Mouse (Mus musculus) limb, embryonic 15.5 days (tissue): ENCODE results near the gene Arrdc4. TPM values are rescaled to one million over a fixed set of nuclear protein-coding genes. Genes with fewer than 3 reads are reported as not detected.

Experiments
- ATAC-seq: fragments of 200-750 bp; cut with Nextera tagmentation; 2 replicates; pipeline ENCODE4 v1.8.0; 2017; ENCODE audit warnings: low read depth, moderate TSS enrichment; ENCODE audit not compliant: insufficient number of reproducible peaks, low FRiP score, low TSS enrichment
- H3K27ac ChIP-seq: fragments of 300-500 bp; sonication (generic); 2 replicates; pipeline ENCODE4 v1.5.1; 2015; ENCODE audit warnings: moderate library complexity, mild to moderate bottlenecking, inconsistent platforms
- H3K27me3 ChIP-seq: fragments of 300-500 bp; sonication (generic); 2 replicates; pipeline ENCODE4 v1.6.1; 2015; ENCODE audit warnings: inconsistent platforms
- H3K36me3 ChIP-seq: fragments of 300-500 bp; sonication (generic); 2 replicates; pipeline ENCODE4 v1.6.1; 2015; ENCODE audit warnings: inconsistent platforms
- H3K4me1 ChIP-seq: fragments of 300-500 bp; sonication (generic); 2 replicates; pipeline ENCODE4 v1.6.1; 2015; ENCODE audit warnings: inconsistent platforms
- H3K4me2 ChIP-seq: fragments of 300-500 bp; sonication (generic); 2 replicates; pipeline ENCODE4 v1.6.1; 2015; ENCODE audit warnings: mild to moderate bottlenecking, inconsistent platforms
- H3K4me3 ChIP-seq: fragments of 300-500 bp; sonication (generic); 2 replicates; pipeline ENCODE4 v1.5.1; 2015; ENCODE audit warnings: mild to moderate bottlenecking, inconsistent platforms
- H3K9ac ChIP-seq: fragments of 300-500 bp; sonication (generic); 2 replicates; pipeline ENCODE4 v1.6.1; 2015; ENCODE audit warnings: inconsistent platforms
- H3K9me3 ChIP-seq: fragments of 300-500 bp; sonication (generic); 2 replicates; pipeline ENCODE4 v1.6.1; 2016; ENCODE audit warnings: inconsistent platforms
- WGBS: fragments of 180-500 bp; shearing (Covaris S2); methylation state at CpG from one replicate; pipeline ENCODE4 v1.1.7; 2015; 5-methylcytosine and 5-hydroxymethylcytosine counted together
- polyA plus RNA-seq: library from polyadenylated mRNA; unstranded; fragments of >200 nt; fragmentation: Nextera tagmentation; extraction: Ambion mirVana; gene quantifications from 2 replicates; pipeline ENCODE4 v1.2.1, GENCODE M21; 2015

Arrdc4 gene
- polyA plus RNA-seq, 1 experiment from 2014 or later, result 19.7 TPM

DNA sequence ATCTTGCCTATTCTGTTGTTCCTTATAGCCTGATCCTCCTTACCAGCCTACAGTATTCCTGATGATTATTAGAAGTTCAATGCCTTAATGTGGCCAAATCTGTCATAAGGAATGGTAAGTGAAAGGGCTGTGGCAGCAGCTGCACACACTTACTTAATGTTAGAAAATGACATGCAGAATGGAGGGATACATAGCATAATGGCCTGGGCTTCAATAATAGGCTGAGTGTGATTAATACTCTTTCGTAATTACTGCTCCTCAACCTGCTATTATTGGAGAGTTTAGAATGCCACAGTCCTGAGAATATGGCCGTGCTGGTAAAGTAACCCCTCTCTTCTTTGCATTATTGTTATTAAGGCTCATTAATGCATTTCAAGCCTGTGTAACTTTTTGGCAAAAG, 4.8 kb downstream of the Arrdc4 start:
- Histone ChIP-seq H3K4me3 (no peak overlapping the region), H3K4me2 (no peak overlapping the region), H3K9me3 (no peaks in the 10 kb centered on the region), H3K9ac (no peak overlapping the region), H3K27me3 (no peaks in the 10 kb centered on the region), H3K27ac (no peak overlapping the region), H3K4me1 (peaks cover 12% of the 10 kb centered on the region), H3K36me3 (peaks cover 47% of the 10 kb centered on the region)
- no peak for ATAC-seq
- 84% methylated on average over 2 of the region's 2 CpGs for WGBS

DNA sequence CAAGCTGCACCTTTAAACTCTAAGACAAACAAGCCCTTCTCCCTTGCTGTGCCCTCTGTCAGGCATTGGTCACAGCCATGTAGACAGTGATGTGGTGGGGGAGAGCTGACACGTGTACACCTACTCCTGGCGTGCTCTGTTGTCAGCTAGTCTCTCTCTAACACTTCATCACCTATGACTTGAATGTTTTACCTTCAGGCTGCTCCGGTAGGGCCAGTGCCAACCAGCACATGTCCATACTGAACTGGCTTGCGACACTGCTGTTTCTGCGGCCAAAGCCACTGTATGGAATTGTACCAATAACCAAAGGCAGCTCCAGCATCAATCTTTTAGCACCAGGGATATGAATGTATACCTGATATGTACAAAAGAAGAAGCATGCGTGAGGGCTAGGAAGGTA, 8.3 kb downstream of the Arrdc4 start:
- Histone ChIP-seq H3K4me3 (no peak overlapping the region), H3K9ac (no peak overlapping the region), H3K4me2 (no peak overlapping the region), H3K27me3 (no peaks in the 10 kb centered on the region), H3K4me1 (no peaks in the 10 kb centered on the region), H3K36me3 (peaks cover 63% of the 10 kb centered on the region), H3K27ac (no peak overlapping the region), H3K9me3 (no peaks in the 10 kb centered on the region)
- WGBS, result 91% methylated on average over 6 of the region's 6 CpGs
- no peak for ATAC-seq

DNA sequence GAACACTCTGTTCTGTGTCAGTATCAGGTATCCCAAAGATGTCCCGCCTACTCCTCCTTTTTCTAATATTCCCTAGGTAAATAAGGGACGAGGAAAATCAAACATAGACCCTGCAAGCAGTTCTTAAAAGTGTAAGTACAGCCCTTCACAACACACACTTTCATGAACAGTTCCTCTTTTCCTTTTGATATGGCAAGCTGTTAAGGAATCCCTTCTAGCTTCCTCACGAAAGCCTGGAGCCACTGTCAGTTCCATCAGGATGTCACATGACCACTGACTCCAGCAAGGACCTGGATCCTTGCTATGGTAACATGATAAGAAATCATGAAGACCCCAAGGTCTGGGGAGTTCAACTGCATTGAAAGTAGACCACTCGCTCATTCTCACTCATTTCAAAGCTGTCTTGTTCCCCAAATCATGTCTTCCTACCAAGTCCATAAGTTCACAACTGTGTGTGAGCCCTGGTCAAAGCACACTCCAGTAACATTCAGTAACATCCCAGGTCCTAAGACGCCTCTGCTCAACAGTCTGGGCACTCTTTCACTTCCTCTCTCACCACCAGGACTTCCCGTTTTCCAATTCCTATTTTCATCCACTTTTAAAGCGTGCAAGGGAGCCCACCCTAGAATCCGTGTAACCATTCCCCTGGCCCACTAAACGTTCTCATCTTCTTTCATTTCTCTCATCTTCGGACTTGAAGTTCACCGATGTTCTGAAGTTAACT, 10.2 kb downstream of the Arrdc4 start:
- no peak for ATAC-seq
- H3K36me3 ChIP-seq, result peaks cover 55% of the 10 kb centered on the region
- H3K9ac ChIP-seq, result no peak overlapping the region
- H3K4me2 ChIP-seq, result no peak overlapping the region
- H3K4me3 ChIP-seq, result no peak overlapping the region
- WGBS, result 87% methylated on average over 11 of the region's 11 CpGs
- H3K9me3 ChIP-seq, result no peaks in the 10 kb centered on the region
- H3K4me1 ChIP-seq, result no peaks in the 10 kb centered on the region
- no peak overlapping the region for H3K27ac ChIP-seq
- no peaks in the 10 kb centered on the region for H3K27me3 ChIP-seq

DNA sequence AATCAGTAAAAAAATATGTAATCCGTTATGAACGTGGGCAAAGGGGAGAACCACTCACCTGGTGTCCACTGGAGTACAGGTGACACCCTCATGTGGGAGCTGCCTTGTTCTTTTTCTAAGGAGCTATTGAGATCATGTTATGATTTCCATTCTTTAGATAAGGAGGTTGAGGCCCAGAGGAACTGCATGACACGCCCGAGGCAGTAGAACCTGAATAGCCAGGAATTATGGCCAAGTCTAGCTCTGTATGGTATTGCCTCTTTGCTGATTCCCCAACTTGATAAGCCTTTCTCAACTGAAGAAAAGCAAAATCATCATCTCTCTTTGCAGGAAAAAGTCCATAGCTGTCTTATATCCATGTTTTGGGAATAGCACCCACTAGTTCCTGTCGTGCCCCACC, 22.7 kb downstream of the Arrdc4 start:
- 83% methylated on average over 5 of the region's 5 CpGs for WGBS
- Histone ChIP-seq H3K27me3 (no peaks in the 10 kb centered on the region), H3K4me3 (no peak overlapping the region), H3K4me2 (no peak overlapping the region), H3K9ac (no peak overlapping the region), H3K27ac (no peak overlapping the region), H3K4me1 (peaks cover 2% of the 10 kb centered on the region; the same call in 1 of the 2 replicates), H3K36me3 (no peaks in the 10 kb centered on the region), H3K9me3 (no peaks in the 10 kb centered on the region)
- no peak for ATAC-seq

DNA sequence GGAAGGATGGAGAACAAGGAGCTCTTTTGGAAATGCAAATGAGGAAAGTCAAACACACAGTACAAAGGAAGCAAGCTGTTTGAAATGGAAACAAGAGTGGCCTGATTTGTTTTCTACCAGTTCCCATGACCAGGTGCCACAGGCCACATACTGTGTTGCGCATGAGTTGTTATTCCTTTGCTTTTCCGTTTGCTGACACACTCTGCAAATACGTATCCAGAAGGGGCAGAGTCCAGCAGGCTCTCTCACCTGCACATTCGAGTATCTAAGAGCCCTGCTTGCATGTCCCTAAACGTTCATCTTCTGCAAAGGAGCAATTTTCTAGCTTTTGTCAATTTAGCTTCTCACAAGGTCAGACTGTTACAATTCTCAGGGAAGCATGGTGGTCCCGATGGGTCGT, 24.3 kb downstream of the Arrdc4 start:
- WGBS, result 84% methylated on average over 7 of the region's 7 CpGs
- H3K36me3 ChIP-seq, result no peaks in the 10 kb centered on the region
- no peak overlapping the region for H3K9ac ChIP-seq
- no peak overlapping the region for H3K27ac ChIP-seq
- H3K4me1 ChIP-seq, result peaks cover 2% of the 10 kb centered on the region; the same call in 1 of the 2 replicates
- H3K4me3 ChIP-seq, result no peak overlapping the region
- H3K27me3 ChIP-seq, result no peaks in the 10 kb centered on the region
- ATAC-seq, result no peak
- no peak overlapping the region for H3K4me2 ChIP-seq
- H3K9me3 ChIP-seq, result no peaks in the 10 kb centered on the region

DNA sequence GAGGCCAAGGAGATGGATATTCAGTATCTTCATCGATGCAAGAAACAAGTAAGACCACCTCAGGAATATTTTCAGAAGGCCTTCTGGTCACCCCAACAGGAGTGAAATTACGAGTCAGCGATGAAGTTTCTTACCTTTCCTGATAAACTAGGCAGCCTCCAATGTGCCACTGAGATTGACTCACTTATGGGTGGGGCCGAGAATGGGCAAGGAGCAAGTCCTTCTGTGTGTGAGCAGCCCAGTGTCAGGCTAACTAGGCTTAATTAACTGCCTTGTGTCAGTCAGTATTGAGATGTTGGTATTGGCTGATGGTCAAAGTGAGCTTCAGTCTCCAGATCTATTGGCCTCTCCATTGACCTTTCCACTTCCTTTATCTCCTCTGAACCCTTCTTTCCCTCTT, 27.5 kb downstream of the Arrdc4 start:
- Histone ChIP-seq H3K4me1 (peaks cover 10% of the 10 kb centered on the region), H3K36me3 (no peaks in the 10 kb centered on the region), H3K4me2 (no peak overlapping the region), H3K9ac (no peak overlapping the region), H3K4me3 (no peak overlapping the region), H3K9me3 (no peaks in the 10 kb centered on the region), H3K27me3 (no peaks in the 10 kb centered on the region), H3K27ac (no peak overlapping the region)
- WGBS, result 82% methylated on average over 4 of the region's 4 CpGs
- ATAC-seq, result no peak

DNA sequence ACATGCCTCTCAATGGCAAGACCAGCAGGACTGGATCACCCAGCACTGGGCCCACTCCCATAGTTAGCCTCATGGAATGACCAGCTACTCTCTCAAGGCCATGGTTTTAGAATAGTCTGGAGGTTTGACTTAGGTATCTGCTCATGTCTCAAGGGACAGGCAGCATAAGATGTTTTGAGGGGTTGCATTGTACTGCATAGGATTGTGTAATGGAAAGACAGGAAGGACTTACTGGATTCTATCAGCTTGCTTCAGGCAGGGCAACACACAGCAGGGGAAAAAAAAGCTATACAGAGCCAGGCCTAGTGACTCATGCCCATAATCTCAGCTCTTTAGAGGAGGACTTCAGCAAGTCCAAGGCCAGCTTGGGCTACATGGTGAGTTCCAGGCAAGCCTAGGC, 31.1 kb downstream of the Arrdc4 start:
- no peak for ATAC-seq
- Histone ChIP-seq H3K4me1 (peaks cover 10% of the 10 kb centered on the region), H3K4me2 (no peak overlapping the region), H3K9ac (no peak overlapping the region), H3K36me3 (no peaks in the 10 kb centered on the region), H3K9me3 (no peaks in the 10 kb centered on the region), H3K27me3 (no peaks in the 10 kb centered on the region), H3K4me3 (no peak overlapping the region), H3K27ac (no peak overlapping the region)

DNA sequence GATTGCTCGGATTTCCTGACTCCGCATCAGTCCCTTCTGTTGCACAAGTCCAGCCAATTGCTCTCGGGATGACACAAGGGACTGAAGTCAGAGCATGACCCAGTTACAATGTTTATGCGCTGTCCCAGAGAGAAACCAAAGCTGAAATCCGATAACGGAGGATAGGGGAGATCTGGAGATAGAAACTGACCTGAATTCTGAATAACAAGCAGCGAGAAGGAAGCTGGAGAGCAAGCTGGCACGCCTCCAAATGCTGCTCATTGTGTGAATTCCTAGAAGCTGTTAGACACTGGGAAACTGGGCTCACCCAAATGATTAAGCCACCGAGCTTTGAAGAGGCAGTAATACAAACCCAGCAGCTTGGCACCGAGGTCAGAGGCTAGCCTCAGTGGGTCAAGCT, 31.5 kb downstream of the Arrdc4 start:
- WGBS, result 31% methylated on average over 10 of the region's 10 CpGs

DNA sequence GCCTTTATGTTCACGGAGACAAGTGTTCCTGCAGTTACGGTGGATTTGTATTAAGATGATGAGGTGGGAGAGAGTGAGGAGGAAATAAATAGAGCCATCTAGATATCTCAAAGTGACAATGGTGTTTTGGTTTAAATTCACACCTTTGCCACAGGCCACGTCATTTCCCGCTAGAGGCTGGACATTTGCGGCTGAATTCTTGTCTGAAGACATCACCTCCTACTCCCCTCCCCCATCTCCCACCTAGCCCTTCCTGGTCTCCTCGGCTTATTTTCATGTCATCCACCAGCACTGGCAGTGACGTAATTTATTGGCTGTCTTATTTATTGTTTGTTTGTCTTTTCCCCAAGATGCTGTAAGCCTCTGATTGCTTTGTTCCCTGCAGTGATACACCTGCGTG, 32.1 kb downstream of the Arrdc4 start:
- Histone ChIP-seq H3K27ac (no peak overlapping the region), H3K36me3 (no peaks in the 10 kb centered on the region), H3K9me3 (no peaks in the 10 kb centered on the region), H3K27me3 (no peaks in the 10 kb centered on the region), H3K9ac (no peak overlapping the region), H3K4me2 (no peak overlapping the region), H3K4me3 (no peak overlapping the region), H3K4me1 (peaks cover 10% of the 10 kb centered on the region)
- ATAC-seq, result no peak
- WGBS, result 58% methylated on average over 8 of the region's 8 CpGs

More for the DNA sequence above, 31.5 kb downstream of the Arrdc4 start:
- Histone ChIP-seq H3K9ac (no peak overlapping the region), H3K27me3 (no peaks in the 10 kb centered on the region), H3K4me2 (0 out of 2 replicates have a peak overlapping the region, but pooled peaks have one; percentile 2), H3K36me3 (no peaks in the 10 kb centered on the region), H3K9me3 (no peaks in the 10 kb centered on the region), H3K27ac (no peak overlapping the region), H3K4me3 (no peak overlapping the region), H3K4me1 (peaks cover 10% of the 10 kb centered on the region)
- ATAC-seq, result no peak

DNA sequence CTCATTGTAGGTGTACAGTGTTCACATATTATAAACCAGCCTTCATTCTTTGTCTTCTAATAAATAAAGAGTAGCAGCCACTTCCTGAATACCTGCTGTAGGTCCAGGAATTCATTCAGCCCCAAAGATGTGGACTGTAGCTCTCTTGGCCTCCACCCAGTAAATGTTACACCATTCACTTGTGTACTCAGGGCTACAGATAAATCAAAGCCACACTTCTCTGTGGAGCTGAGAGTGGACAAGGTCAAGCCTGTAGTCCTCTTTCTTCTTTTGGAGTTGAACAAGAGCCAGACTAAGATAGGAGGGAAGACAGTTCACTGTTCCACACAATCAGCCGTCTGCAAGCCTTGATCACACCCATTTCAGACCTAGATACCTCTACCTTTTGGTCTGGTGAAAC, 36.1 kb downstream of the Arrdc4 start:
- Histone ChIP-seq H3K4me3 (no peak overlapping the region), H3K9ac (no peak overlapping the region), H3K4me2 (no peak overlapping the region), H3K27me3 (no peaks in the 10 kb centered on the region), H3K4me1 (peaks cover 7% of the 10 kb centered on the region), H3K9me3 (no peaks in the 10 kb centered on the region), H3K36me3 (no peaks in the 10 kb centered on the region), H3K27ac (no peak overlapping the region)
- no peak for ATAC-seq
- 86% methylated on average over 1 of the region's 1 CpGs for WGBS

DNA sequence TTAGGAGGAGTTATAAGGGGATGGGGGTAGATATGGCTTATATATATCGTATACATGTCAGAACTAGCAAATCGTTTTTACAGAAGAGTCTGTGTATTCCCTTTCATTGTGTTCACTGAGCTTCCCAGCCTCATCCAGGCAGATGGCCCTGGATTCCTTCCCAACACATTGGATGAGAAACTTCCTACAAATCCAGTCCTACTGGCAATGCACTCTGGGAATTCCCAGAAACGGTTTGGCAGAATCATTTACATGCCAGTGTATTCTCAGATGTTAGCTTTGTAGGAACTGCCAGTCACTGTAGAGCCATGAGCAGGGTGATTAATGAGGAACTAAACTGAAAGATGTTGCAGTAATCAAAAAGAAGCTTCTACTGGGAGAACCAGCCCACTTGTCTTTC, 36.6 kb downstream of the Arrdc4 start:
- Histone ChIP-seq H3K36me3 (no peaks in the 10 kb centered on the region), H3K9me3 (no peaks in the 10 kb centered on the region), H3K27ac (no peak overlapping the region), H3K4me2 (no peak overlapping the region), H3K4me1 (peaks cover 2% of the 10 kb centered on the region; the same call in 1 of the 2 replicates), H3K9ac (no peak overlapping the region), H3K4me3 (no peak overlapping the region), H3K27me3 (no peaks in the 10 kb centered on the region)
- WGBS, result 58% methylated on average over 3 of the region's 3 CpGs
- no peak for ATAC-seq

DNA sequence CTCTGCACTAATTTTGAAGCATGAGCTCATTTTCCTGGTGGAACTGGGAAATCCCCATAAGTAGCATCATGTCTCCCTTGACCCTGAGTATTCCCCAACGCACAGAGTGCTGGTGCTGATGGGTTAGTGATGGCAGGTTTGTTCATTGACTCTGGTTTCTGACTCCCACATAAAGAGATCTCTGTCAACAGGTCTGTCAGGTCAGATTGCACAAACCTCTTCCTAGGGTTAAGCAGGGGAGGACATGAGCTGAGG, 39.8 kb downstream of the Arrdc4 start:
- Histone ChIP-seq H3K27ac (no peak overlapping the region), H3K4me1 (no peaks in the 10 kb centered on the region), H3K9ac (no peak overlapping the region), H3K36me3 (no peaks in the 10 kb centered on the region), H3K4me3 (no peak overlapping the region), H3K27me3 (no peaks in the 10 kb centered on the region), H3K9me3 (no peaks in the 10 kb centered on the region), H3K4me2 (no peak overlapping the region)
- ATAC-seq, result no peak
- 69% methylated on average over 1 of the region's 1 CpGs for WGBS
